7 mouse cellular contexts compared by ENCODE assay signal in the genomic region with DNA sequence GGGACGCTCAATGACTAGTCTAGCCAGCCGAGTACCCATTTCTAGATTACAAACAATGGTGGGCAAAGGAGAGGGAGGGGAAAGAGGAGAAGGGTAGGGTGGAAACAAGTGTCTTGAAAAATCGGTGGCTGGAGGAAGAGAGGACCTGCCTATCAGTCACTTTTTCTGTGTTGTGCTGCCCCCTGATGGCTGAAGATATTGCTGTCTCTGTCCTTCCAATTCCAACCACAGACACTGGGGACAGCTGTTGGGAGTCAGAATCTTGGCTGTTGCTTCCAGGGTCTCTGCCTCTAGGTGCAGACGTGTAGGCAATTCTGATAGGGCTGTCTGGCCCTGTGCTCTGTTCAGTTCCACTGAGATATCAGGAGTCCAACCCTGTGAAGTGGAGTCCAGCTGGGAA. TPM values are rescaled to one million over a fixed set of nuclear protein-coding genes. Genes with fewer than 3 reads are reported as not detected.
A peak's percentile ranks its signal among the peaks of the same experiment; 100 is the strongest.
DNase-seq lines count a peak whose midpoint lies in the region; ATAC-seq lines count a peak whose summit lies in the region.

No protein-coding gene starts in this region.

- peak; percentile 95 for ATAC-seq in granulocyte monocyte progenitor cell, adult 5-6 weeks (replicated peaks; ENCODE audit: poor library complexity, severe bottlenecking)
- peak; percentile 64 for ATAC-seq in limb, embryonic 11.5 days (ENCODE audit: insufficient number of reproducible peaks, low FRiP score, low TSS enrichment, low read depth)
- peak; percentile 87 for ATAC-seq in midbrain, embryonic 15.5 days (replicated peaks)

- H3K27me3 ChIP-seq in limb, embryonic 11.5 days (ENCODE audit: control insufficient read depth, insufficient read depth, low read length): no peaks in the 10 kb centered on the region
- no peaks in the 10 kb centered on the region for H3K27me3 ChIP-seq in midbrain, embryonic 15.5 days (replicated peaks)

- WGBS in limb, embryonic 11.5 days: 10% methylated on average over 4 of the region's 4 CpGs
- WGBS in midbrain, embryonic 15.5 days: 3% methylated on average over 4 of the region's 4 CpGs

- no peaks in the 10 kb centered on the region for H3K36me3 ChIP-seq in limb, embryonic 11.5 days (ENCODE audit: control insufficient read depth, insufficient read depth, low read length)
- H3K36me3 ChIP-seq in midbrain, embryonic 15.5 days (replicated peaks): no peaks in the 10 kb centered on the region

- H3K9me3 ChIP-seq in limb, embryonic 11.5 days (ENCODE audit: control insufficient read depth, low read length): no peaks in the 10 kb centered on the region
- no peaks in the 10 kb centered on the region for H3K9me3 ChIP-seq in midbrain, embryonic 15.5 days

- DNase-seq in adrenal gland, postnatal 10 days: peak; percentile 92
- DNase-seq in embryo, embryonic 9.5 days (ENCODE audit: extremely low spot score): peak; percentile 87
- DNase-seq in kidney, adult 18-20 months: peak; percentile 92
- DNase-seq in limb, embryonic 11.5 days (ENCODE audit: low spot score): peak; percentile 92
- DNase-seq in spleen, adult 18-20 months: peak; percentile 63 to 88

- no peak overlapping the region for H3K27ac ChIP-seq in limb, embryonic 11.5 days (replicated peaks; ENCODE audit: low read depth, low read length)
- H3K27ac ChIP-seq in midbrain, embryonic 15.5 days: peak overlapping the region; percentile 38; the same call in 1 of the 2 replicates

- no peak overlapping the region for H3K4me2 ChIP-seq in limb, embryonic 11.5 days (ENCODE audit: low read depth, severe bottlenecking)
- H3K4me2 ChIP-seq in midbrain, embryonic 15.5 days: peak overlapping the region; percentile 28; the same call in 1 of the 2 replicates

- 0 out of 2 replicates have a peak, but pooled peaks cover 8% of the 10 kb centered on the region for H3K4me1 ChIP-seq in limb, embryonic 11.5 days (ENCODE audit: control insufficient read depth, insufficient read depth, low read length)
- H3K4me1 ChIP-seq in midbrain, embryonic 15.5 days: peaks cover 5% of the 10 kb centered on the region; the same call in 1 of the 2 replicates

- no peak overlapping the region for H3K4me3 ChIP-seq in limb, embryonic 11.5 days (ENCODE audit: low read depth, low read length)
- H3K4me3 ChIP-seq in midbrain, embryonic 15.5 days: no peak overlapping the region

- no peak overlapping the region for H3K9ac ChIP-seq in limb, embryonic 11.5 days (ENCODE audit: low read length)
- 0 out of 2 replicates have a peak overlapping the region, but pooled peaks have one; percentile 12 for H3K9ac ChIP-seq in midbrain, embryonic 15.5 days

RNA-seq across cellular contexts. Expression of a gene that starts 21.9 kb away (rescaled TPM):
- 10 to 100 TPM; 28.1 to 33.5 TPM for total RNA-seq in adrenal gland, postnatal 10 days (2021)
- total RNA-seq in granulocyte monocyte progenitor cell, adult 5-6 weeks (2014; fragmentation: Nextera tagmentation): 32.4 and 69.3 TPM in 2 replicates
- 52.4 and 56.6 TPM in 2 replicates for total RNA-seq in granulocyte monocyte progenitor cell, adult 5-6 weeks (2017)
- 24.5 and 26.5 TPM in 2 replicates for polyA plus RNA-seq in limb, embryonic 11.5 days (2014; fragmentation: Nextera tagmentation; extraction: Ambion mirVana)
- 5.8 and 7.8 TPM in 2 replicates for polyA plus RNA-seq in midbrain, embryonic 15.5 days (2015; fragmentation: Nextera tagmentation; extraction: Ambion mirVana)

RNA-seq across cellular contexts. Expression of a gene that starts 32.2 kb away (rescaled TPM):
- total RNA-seq in adrenal gland, postnatal 10 days (2021): 10 to 100 TPM; 13.3 to 15.8 TPM
- total RNA-seq in granulocyte monocyte progenitor cell, adult 5-6 weeks (2014; fragmentation: Nextera tagmentation): 12.6 and 14.0 TPM in 2 replicates
- 7.4 and 16.3 TPM in 2 replicates for total RNA-seq in granulocyte monocyte progenitor cell, adult 5-6 weeks (2017)
- polyA plus RNA-seq in limb, embryonic 11.5 days (2014; fragmentation: Nextera tagmentation; extraction: Ambion mirVana): 15.8 and 16.8 TPM in 2 replicates
- polyA plus RNA-seq in midbrain, embryonic 15.5 days (2015; fragmentation: Nextera tagmentation; extraction: Ambion mirVana): 16.5 and 17.4 TPM in 2 replicates

RNA-seq across cellular contexts. Expression of a gene that starts 32.2 kb away (rescaled TPM):
- total RNA-seq in adrenal gland, postnatal 10 days (2021): 100 to 1,000 TPM; 359 to 375 TPM
- total RNA-seq in granulocyte monocyte progenitor cell, adult 5-6 weeks (2014; fragmentation: Nextera tagmentation): 17.7 and 20.8 TPM in 2 replicates
- 28.0 and 32.0 TPM in 2 replicates for total RNA-seq in granulocyte monocyte progenitor cell, adult 5-6 weeks (2017)
- 10.5 and 11.2 TPM in 2 replicates for polyA plus RNA-seq in limb, embryonic 11.5 days (2014; fragmentation: Nextera tagmentation; extraction: Ambion mirVana)
- polyA plus RNA-seq in midbrain, embryonic 15.5 days (2015; fragmentation: Nextera tagmentation; extraction: Ambion mirVana): 6.1 and 7.2 TPM in 2 replicates

RNA-seq across cellular contexts. Expression of a gene that starts 44.5 kb away (rescaled TPM):
- under 1 TPM; 0.27 to 0.48 TPM for total RNA-seq in adrenal gland, postnatal 10 days (2021)
- total RNA-seq in granulocyte monocyte progenitor cell, adult 5-6 weeks (2014; fragmentation: Nextera tagmentation): not detected in 2 replicates
- 0.26 and 0.62 TPM in 2 replicates for total RNA-seq in granulocyte monocyte progenitor cell, adult 5-6 weeks (2017)
- polyA plus RNA-seq in limb, embryonic 11.5 days (2014; fragmentation: Nextera tagmentation; extraction: Ambion mirVana): 0.17 TPM in 1 of 2 replicates, not detected in the other
- polyA plus RNA-seq in midbrain, embryonic 15.5 days (2015; fragmentation: Nextera tagmentation; extraction: Ambion mirVana): 0.65 and 0.91 TPM in 2 replicates

RNA-seq across cellular contexts. Expression of a gene that starts 50.8 kb away (rescaled TPM):
- 100 to 1,000 TPM in 1 of 2 experiments, 10 to 100 TPM in 1; 92.7 to 121 TPM for total RNA-seq in adrenal gland, postnatal 10 days (2021)
- total RNA-seq in granulocyte monocyte progenitor cell, adult 5-6 weeks (2014; fragmentation: Nextera tagmentation): 31.1 and 32.7 TPM in 2 replicates
- total RNA-seq in granulocyte monocyte progenitor cell, adult 5-6 weeks (2017): 66.5 and 71.3 TPM in 2 replicates
- 24.6 and 25.2 TPM in 2 replicates for polyA plus RNA-seq in limb, embryonic 11.5 days (2014; fragmentation: Nextera tagmentation; extraction: Ambion mirVana)
- polyA plus RNA-seq in midbrain, embryonic 15.5 days (2015; fragmentation: Nextera tagmentation; extraction: Ambion mirVana): 38.0 and 38.7 TPM in 2 replicates

Comparison
In these comparisons a context has a peak if more than half of its experiments do, and no peak if none do; other contexts are left out.
1. RNA of a gene that starts 32.2 kb away (total RNA-seq): 359 to 375 TPM in adrenal gland, postnatal 10 days; 17.7 to 32.0 TPM in granulocyte monocyte progenitor cell, adult 5-6 weeks; every median in the first group is over 10 times any median in the second.
2. Peak in every context shown above with its lines, with median percentiles within 50 percentile points of each other: DNase-seq and ATAC-seq.